Mouse (Mus musculus) neural tube, embryonic 15.5 days (tissue): ENCODE measurements around the gene Gm49027. TPM values are rescaled to one million over a fixed set of nuclear protein-coding genes. Genes with fewer than 3 reads are reported as not detected.
"Not testable (repeated sequence)": the region's sequence is repeated elsewhere in the genome, so short reads cannot be mapped to it uniquely, and the experiment has no call there.

ENCODE experiments used
- ATAC-seq: fragments of 200-750 bp; cut with Nextera tagmentation; 2 replicates; pipeline ENCODE4 v1.8.0; 2017; ENCODE audit warnings: mild to moderate bottlenecking, moderate TSS enrichment, moderate library complexity; ENCODE audit not compliant: low FRiP score
- H3K27ac ChIP-seq: fragments of 300-500 bp; sonication (generic); replicated peaks from 2 replicates; pipeline ENCODE4 v1.5.1; 2015; ENCODE audit warnings: mild to moderate bottlenecking, inconsistent platforms
- H3K27me3 ChIP-seq: fragments of 300-500 bp; sonication (generic); replicated peaks from 2 replicates; pipeline ENCODE4 v1.6.1; 2015; ENCODE audit warnings: inconsistent platforms
- H3K36me3 ChIP-seq: fragments of 300-500 bp; sonication (generic); 2 replicates; pipeline ENCODE4 v1.6.1; 2015; ENCODE audit warnings: inconsistent platforms
- H3K4me1 ChIP-seq: fragments of 300-500 bp; sonication (generic); 2 replicates; pipeline ENCODE4 v1.6.1; 2015; ENCODE audit warnings: inconsistent platforms
- H3K4me2 ChIP-seq: fragments of 300-500 bp; sonication (generic); 2 replicates; pipeline ENCODE4 v1.6.1; 2015; ENCODE audit warnings: inconsistent platforms, mild to moderate bottlenecking, moderate library complexity
- H3K4me3 ChIP-seq: fragments of 300-500 bp; sonication (generic); replicated peaks from 2 replicates; pipeline ENCODE4 v1.5.1; 2015; ENCODE audit warnings: mild to moderate bottlenecking, inconsistent platforms
- H3K9ac ChIP-seq: fragments of 300-500 bp; sonication (generic); replicated peaks from 2 replicates; pipeline ENCODE4 v1.6.1; 2015; ENCODE audit warnings: mild to moderate bottlenecking, inconsistent platforms
- H3K9me3 ChIP-seq: fragments of 300-500 bp; sonication (generic); replicated peaks from 2 replicates; pipeline ENCODE4 v1.6.1; 2016; ENCODE audit warnings: inconsistent platforms
- WGBS: fragments of 180-500 bp; shearing (Covaris S2); methylation state at CpG from one replicate; pipeline ENCODE4 v1.1.7; 2015; ENCODE audit warnings: mixed read lengths; 5-methylcytosine and 5-hydroxymethylcytosine counted together
- polyA plus RNA-seq: library from polyadenylated mRNA; unstranded; fragments of >200 nt; fragmentation: Nextera tagmentation; extraction: Ambion mirVana; gene quantifications from 2 replicates; pipeline ENCODE4 v1.2.1, GENCODE M21; 2015

Gm49027 gene
- polyA plus RNA-seq, 1 experiment from 2014 or later: 8.3 TPM

DNA sequence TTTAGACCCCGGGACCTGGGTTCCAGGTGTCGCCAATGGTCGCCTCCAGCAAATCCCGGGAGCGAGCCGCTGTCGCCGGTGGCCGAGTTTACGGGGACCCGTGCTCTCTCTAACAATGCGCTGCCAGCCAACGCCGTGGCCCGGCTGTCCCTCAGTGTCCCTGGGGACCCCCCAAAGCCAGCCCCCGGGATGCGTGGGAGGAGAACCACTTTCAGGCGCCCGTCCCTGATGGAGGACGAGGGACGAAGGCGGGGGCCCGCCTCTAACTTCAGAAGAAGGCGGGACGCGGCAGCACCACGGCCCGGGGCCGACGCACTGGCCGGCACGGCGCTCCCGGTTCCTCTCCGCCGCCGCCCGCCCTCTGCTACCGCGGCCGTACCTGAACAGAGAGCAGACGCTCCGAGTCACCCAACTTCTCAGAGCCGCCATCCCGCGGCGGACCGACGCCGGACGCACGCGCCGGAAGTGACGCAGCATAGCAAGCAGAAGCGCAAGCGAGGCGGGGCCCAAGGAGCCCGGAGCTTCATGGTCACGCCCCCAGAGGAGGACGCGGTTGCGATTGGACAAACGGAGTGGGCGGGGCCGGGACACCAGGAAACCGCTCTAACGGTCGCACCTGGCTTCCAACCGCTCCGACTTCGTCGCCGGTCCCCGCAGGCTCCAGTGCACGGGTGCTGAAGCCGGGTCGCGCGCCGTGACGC, 1.4 kb downstream of the Gm49027 start, which contains the start of gene Diablo:
Gene Diablo, minus strand, starts transcription at position 485 of the 701 bp plus-strand sequence.
- H3K27me3 ChIP-seq: no peaks in the 10 kb centered on the region
- peak within 1 kb of the TSS; percentile 81 for H3K9ac ChIP-seq
- ATAC-seq: peak; percentile 98
- H3K4me1 ChIP-seq: peaks cover 27% of the 10 kb centered on the region
- peak within 1 kb of the TSS; percentile 79 for H3K27ac ChIP-seq
- H3K9me3 ChIP-seq: no peaks in the 10 kb centered on the region
- under 1% methylated on average over 82 of the region's 82 CpGs for WGBS
- peaks cover 20% of the 10 kb centered on the region for H3K36me3 ChIP-seq
- peak within 1 kb of the TSS; percentile 94 for H3K4me2 ChIP-seq
- H3K4me3 ChIP-seq: peak within 1 kb of the TSS; percentile 98

GRCm38 (mm10) chr5:123522166-123522565, 3.1 kb downstream of the Gm49027 start:
- Histone ChIP-seq H3K27ac (no peak overlapping the region), H3K27me3 (no peaks in the 10 kb centered on the region), H3K9me3 (no peaks in the 10 kb centered on the region), H3K9ac (no peak overlapping the region), H3K36me3 (peaks cover 22% of the 10 kb centered on the region), H3K4me1 (peaks cover 27% of the 10 kb centered on the region), H3K4me3 (no peak overlapping the region), H3K4me2 (no peak overlapping the region)
- WGBS: 100% methylated on average over 1 of the region's 1 CpGs
- no peak for ATAC-seq

DNA sequence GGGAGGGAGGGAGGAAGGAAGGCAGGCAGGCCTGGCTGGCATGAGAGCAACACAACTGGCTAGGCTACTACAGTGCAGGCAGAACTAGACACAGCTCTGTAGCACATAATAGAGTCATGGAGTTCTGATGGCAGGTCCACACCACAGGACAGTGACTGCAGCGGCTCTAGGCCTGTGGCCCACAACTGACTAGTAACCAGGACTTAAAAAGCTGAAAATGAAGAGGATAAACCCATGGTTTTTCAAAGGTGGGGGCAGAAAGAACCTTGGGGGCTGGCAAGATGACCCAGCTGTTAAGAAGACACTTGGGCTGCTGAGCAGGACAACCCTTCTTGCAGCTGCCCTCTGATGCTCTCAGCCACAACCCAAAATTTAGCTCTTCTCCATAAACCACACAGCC, 3.7 kb downstream of the Gm49027 start:
- H3K4me2 ChIP-seq: no peak overlapping the region
- H3K4me1 ChIP-seq: peaks cover 27% of the 10 kb centered on the region
- no peaks in the 10 kb centered on the region for H3K27me3 ChIP-seq
- H3K4me3 ChIP-seq: no peak overlapping the region
- WGBS: 88% methylated on average over 1 of the region's 1 CpGs
- no peak for ATAC-seq
- no peak overlapping the region for H3K9ac ChIP-seq
- no peak overlapping the region for H3K27ac ChIP-seq
- no peaks in the 10 kb centered on the region for H3K9me3 ChIP-seq
- H3K36me3 ChIP-seq: peaks cover 24% of the 10 kb centered on the region

- H3K27me3 ChIP-seq: no peaks in the 10 kb centered on the region
- no peak overlapping the region for H3K27ac ChIP-seq
- no peak overlapping the region for H3K9ac ChIP-seq
- H3K36me3 ChIP-seq: peaks cover 33% of the 10 kb centered on the region
- H3K9me3 ChIP-seq: no peaks in the 10 kb centered on the region
- H3K4me3 ChIP-seq: no peak overlapping the region
- no peak for ATAC-seq
- H3K4me1 ChIP-seq: peaks cover 27% of the 10 kb centered on the region
- whole genome bisulfite sequencing: 87% methylated on average over 9 of the region's 9 CpGs
- no peak overlapping the region for H3K4me2 ChIP-seq
Observed at GRCm38 (mm10) chr5:123520666-123521065, 4.6 kb downstream of the Gm49027 start.

DNA sequence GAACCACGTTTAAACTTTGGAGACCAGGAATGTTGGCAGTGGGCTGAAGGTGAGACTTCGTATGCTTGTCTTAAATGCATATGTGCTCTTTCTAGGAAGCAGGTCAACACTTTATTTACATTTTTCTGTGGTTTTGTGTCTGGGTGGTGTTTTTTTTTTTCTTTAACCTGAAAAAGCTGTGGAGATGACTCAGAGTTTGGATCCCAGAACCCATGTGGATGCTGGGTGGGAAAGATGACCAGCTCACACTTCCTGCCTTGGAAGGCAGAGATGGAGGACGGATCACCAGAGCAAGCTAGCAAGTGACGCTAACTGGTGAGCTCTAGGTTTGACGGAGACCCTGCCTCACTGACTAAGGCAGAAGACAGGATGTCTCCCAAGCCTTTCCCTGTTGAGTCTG, 10.4 kb downstream of the Gm49027 start:
- WGBS: 91% methylated on average over 5 of the region's 5 CpGs
- H3K36me3 ChIP-seq: peaks cover 60% of the 10 kb centered on the region

DNA sequence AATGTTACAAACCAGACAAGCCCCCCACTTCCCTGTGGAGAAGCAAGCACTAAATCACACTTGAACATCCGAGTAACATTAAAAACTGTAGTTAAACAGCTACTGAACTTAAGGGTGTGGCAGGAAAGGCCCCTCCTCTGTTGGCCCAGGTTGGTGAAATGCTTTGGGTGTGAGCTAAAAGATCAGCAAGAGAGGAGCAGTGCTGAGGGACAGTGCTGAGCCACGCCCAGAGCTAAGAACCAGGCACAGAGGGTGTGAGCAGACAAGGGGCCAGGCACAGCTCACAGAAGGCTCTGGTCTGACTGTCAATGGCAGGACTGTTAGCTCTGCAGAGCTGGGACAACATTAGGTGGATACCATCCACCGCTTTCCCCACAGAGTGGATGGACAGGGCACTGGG, 13.2 kb downstream of the Gm49027 start:
- H3K9ac ChIP-seq: no peak overlapping the region
- H3K27ac ChIP-seq: no peak overlapping the region
- peaks cover 21% of the 10 kb centered on the region for H3K4me1 ChIP-seq
- H3K9me3 ChIP-seq: no peaks in the 10 kb centered on the region
- H3K4me2 ChIP-seq: no peak overlapping the region
- no peak for ATAC-seq
- 75% methylated on average over 3 of the region's 3 CpGs for WGBS
- no peak overlapping the region for H3K4me3 ChIP-seq
- H3K36me3 ChIP-seq: peaks cover 41% of the 10 kb centered on the region
- no peaks in the 10 kb centered on the region for H3K27me3 ChIP-seq

More for the DNA sequence above, 10.4 kb downstream of the Gm49027 start:
- Histone ChIP-seq H3K4me2 (no peak overlapping the region), H3K4me1 (0 out of 2 replicates have a peak, but pooled peaks cover 1% of the 10 kb centered on the region), H3K27ac (no peak overlapping the region), H3K4me3 (no peak overlapping the region), H3K9me3 (no peaks in the 10 kb centered on the region), H3K9ac (no peak overlapping the region), H3K27me3 (no peaks in the 10 kb centered on the region)
- ATAC-seq: no peak

GRCm38 (mm10) chr5:123511426-123511825, 13.9 kb downstream of the Gm49027 start:
- Histone ChIP-seq H3K36me3 (peaks cover 35% of the 10 kb centered on the region), H3K4me1 (peaks cover 21% of the 10 kb centered on the region)
- not testable (repeated sequence) for ATAC-seq, H3K4me3 ChIP-seq, H3K4me2 ChIP-seq, H3K27ac ChIP-seq, H3K9ac ChIP-seq, H3K27me3 ChIP-seq, H3K9me3 ChIP-seq
- 92% methylated on average over 3 of the region's 3 CpGs for WGBS

GRCm38 (mm10) chr5:123510160-123510559, 15.1 kb downstream of the Gm49027 start, which contains the start of gene B3gnt4:
Gene B3gnt4, plus strand, starts transcription at chr5:123510460.
- Histone ChIP-seq H3K36me3 (peaks cover 22% of the 10 kb centered on the region), H3K4me2 (peak within 1 kb of the TSS; percentile 85), H3K9ac (no peak within 1 kb of the TSS), H3K27me3 (peaks cover 5% of the 10 kb centered on the region), H3K4me1 (peaks cover 21% of the 10 kb centered on the region), H3K9me3 (no peaks in the 10 kb centered on the region), H3K4me3 (peak within 1 kb of the TSS; percentile 56; the same call in 1 of the 2 replicates), H3K27ac (no peak within 1 kb of the TSS)
- ATAC-seq: no peak
- 90% methylated on average over 5 of the region's 5 CpGs for WGBS

DNA sequence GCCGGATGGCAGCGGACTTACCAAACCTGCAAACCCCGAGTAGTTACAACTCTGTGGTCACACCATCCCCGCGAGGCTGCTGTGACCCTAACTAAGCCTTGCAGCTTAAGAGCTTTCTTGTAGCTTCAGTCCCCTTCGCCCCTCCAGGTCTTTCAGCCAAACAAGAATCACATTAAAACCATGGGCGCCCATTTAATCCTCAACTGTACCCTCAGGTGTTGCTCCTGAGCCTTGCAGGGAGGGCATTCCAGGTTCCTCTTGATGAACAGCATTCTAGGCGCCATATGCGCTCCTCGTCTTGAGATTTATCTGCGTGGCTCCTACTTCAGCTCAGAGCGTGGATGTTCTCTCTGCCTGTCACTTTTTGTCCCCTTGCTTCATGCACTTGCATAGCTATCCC, 16.4 kb downstream of the Gm49027 start:
- Histone ChIP-seq H3K9ac (peak overlapping the region; percentile 59), H3K9me3 (no peaks in the 10 kb centered on the region), H3K4me3 (peak overlapping the region; percentile 56), H3K27me3 (peaks cover 5% of the 10 kb centered on the region), H3K4me2 (peak overlapping the region; percentile 85), H3K4me1 (peaks cover 21% of the 10 kb centered on the region), H3K36me3 (peaks cover 13% of the 10 kb centered on the region), H3K27ac (no peak overlapping the region)
- 0 out of 2 replicates have a peak, but pooled peaks have one; percentile 4 for ATAC-seq
- WGBS: 8% methylated on average over 12 of the region's 12 CpGs

DNA sequence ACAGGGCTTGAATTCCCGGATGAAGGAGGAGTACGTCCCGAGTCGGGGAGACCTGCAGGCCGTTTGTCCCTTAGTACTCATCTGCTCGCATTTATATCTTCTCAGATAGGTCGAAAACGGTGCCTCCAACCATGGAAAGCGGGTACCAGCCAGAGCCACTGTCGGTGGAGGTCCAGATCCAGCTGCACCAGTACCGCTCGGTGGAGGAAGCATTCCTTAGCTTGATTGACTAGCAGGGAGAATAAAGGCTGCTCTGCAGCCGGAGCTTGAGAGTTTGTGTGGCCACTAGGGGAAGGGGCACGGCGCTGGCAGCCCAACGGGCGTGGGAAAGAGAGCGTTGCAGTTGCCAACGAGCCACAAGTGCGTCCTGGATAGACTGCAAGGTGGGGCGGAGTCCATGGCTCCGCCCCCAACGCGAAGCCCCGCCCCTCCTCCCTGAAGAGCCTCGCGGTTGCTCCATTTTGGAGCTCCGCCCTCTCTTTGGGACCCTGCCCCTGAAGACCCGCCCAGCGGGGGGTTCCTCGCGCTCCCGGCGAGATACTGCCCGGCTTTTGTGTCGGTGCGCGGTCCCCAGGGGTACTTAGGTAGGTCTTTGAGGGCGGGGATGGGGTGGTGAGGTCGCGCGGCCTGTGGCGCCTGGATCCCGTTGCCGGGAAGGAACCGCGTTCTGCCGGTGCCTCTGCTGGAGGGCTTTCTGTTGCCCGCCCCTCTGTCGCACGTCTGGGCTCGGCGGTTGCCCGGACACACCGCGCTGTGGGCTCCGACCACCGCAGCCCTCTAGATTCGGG, 17.2 kb downstream of the Gm49027 start:
- peak overlapping the region; percentile 85 for H3K4me2 ChIP-seq
- WGBS: 1% methylated on average over 59 of the region's 59 CpGs
- no peaks in the 10 kb centered on the region for H3K9me3 ChIP-seq
- H3K4me1 ChIP-seq: peaks cover 21% of the 10 kb centered on the region
- no peak overlapping the region for H3K27ac ChIP-seq
- peaks cover 5% of the 10 kb centered on the region for H3K27me3 ChIP-seq
- peak overlapping the region; percentile 59 for H3K9ac ChIP-seq
- ATAC-seq: peak; percentile 92
- peak overlapping the region; percentile 56 for H3K4me3 ChIP-seq
- H3K36me3 ChIP-seq: peaks cover 11% of the 10 kb centered on the region

- Histone ChIP-seq H3K36me3 (no peaks in the 10 kb centered on the region), H3K9ac (no peak overlapping the region), H3K9me3 (no peaks in the 10 kb centered on the region), H3K27ac (no peak overlapping the region), H3K27me3 (peaks cover 5% of the 10 kb centered on the region), H3K4me1 (peaks cover 8% of the 10 kb centered on the region), H3K4me2 (no peak overlapping the region), H3K4me3 (no peak overlapping the region)
- WGBS: 73% methylated on average over 4 of the region's 4 CpGs
- no peak for ATAC-seq
Observed at GRCm38 (mm10) chr5:123501973-123502372, 23.3 kb downstream of the Gm49027 start.

DNA sequence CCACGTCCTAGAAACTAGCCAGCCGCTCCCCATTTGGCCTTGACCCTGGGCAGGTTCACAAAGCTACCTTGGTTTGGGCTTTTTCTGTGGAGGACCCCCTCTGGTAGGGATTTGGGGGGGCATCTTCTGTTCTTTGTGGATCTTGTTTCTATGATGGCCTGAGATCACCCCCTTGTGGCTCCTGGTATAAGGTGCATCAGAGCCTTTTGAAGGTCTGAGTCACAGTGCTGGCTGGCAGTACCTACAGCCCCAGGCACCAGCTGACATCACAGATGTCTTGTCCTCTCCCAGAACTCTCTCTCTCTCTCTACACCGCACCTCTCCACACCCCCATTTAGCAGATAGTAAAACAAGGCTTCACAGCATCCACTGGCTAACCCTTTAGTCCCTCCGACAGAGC, 25.6 kb downstream of the Gm49027 start:
- no peak overlapping the region for H3K27ac ChIP-seq
- no peaks in the 10 kb centered on the region; the same call in 1 of the 2 replicates for H3K27me3 ChIP-seq
- no peak overlapping the region for H3K9ac ChIP-seq
- no peak overlapping the region for H3K4me2 ChIP-seq
- H3K4me1 ChIP-seq: peaks cover 8% of the 10 kb centered on the region
- no peak for ATAC-seq
- no peaks in the 10 kb centered on the region for H3K36me3 ChIP-seq
- H3K9me3 ChIP-seq: no peaks in the 10 kb centered on the region
- WGBS: 53% methylated on average over 4 of the region's 4 CpGs
- no peak overlapping the region for H3K4me3 ChIP-seq
